Mouse (Mus musculus): ENCODE measurements around the gene Tmem14c. TPM values are rescaled to one million over a fixed set of nuclear protein-coding genes. Genes with fewer than 3 reads are reported as not detected.
A peak's percentile ranks its signal among the peaks of the same experiment; 100 is the strongest.

Gene Tmem14c
- polyA plus RNA-seq, 1 experiment from 2014 or later, result 302 TPM

GRCm38 (mm10) chr13:40972976-40973375, 43.1 kb upstream of the Tmem14c start:
- Histone ChIP-seq H3K4me3 (ENCODE audit: low read depth, low read length) (no peak overlapping the region), H3K27ac (replicated peaks) (no peak overlapping the region), H3K9me3 (ENCODE audit: control insufficient read depth, low read length) (no peaks in the 10 kb centered on the region), H3K4me2 (replicated peaks; ENCODE audit: low read depth) (no peak overlapping the region), H3K36me3 (ENCODE audit: control insufficient read depth, insufficient read depth, low read length) (no peaks in the 10 kb centered on the region), H3K9ac (ENCODE audit: low read length) (no peak overlapping the region), H3K4me1 (replicated peaks; ENCODE audit: control insufficient read depth, insufficient read depth) (no peaks in the 10 kb centered on the region), H3K27me3 (ENCODE audit: control insufficient read depth, insufficient read depth, low read length) (no peaks in the 10 kb centered on the region)
- TF ChIP-seq EP300 (optimal IDR thresholded peaks at IDR 0.05), result no peak
- DNase-seq (ENCODE audit: low spot score) (no peak), ATAC-seq (ENCODE audit: low FRiP score, low TSS enrichment) (no peak)
- WGBS, result 86% methylated on average over 5 of the region's 5 CpGs

GRCm38 (mm10) chr13:40977609-40978008, 38.5 kb upstream of the Tmem14c start:
- Histone ChIP-seq H3K4me2 (replicated peaks; ENCODE audit: low read depth) (no peak overlapping the region), H3K27me3 (ENCODE audit: control insufficient read depth, insufficient read depth, low read length) (no peaks in the 10 kb centered on the region), H3K9ac (ENCODE audit: low read length) (no peak overlapping the region), H3K36me3 (ENCODE audit: control insufficient read depth, insufficient read depth, low read length) (no peaks in the 10 kb centered on the region), H3K9me3 (ENCODE audit: control insufficient read depth, low read length) (no peaks in the 10 kb centered on the region), H3K4me3 (ENCODE audit: low read depth, low read length) (no peak overlapping the region), H3K4me1 (replicated peaks; ENCODE audit: control insufficient read depth, insufficient read depth) (no peaks in the 10 kb centered on the region), H3K27ac (replicated peaks) (no peak overlapping the region)
- TF ChIP-seq EP300 (optimal IDR thresholded peaks at IDR 0.05) (no peak), CTCF (IDR thresholded peaks at IDR 0.05; ENCODE audit: low read depth) (peak; percentile 81)
- DNase-seq (ENCODE audit: low spot score) (peak; percentile 60), ATAC-seq (ENCODE audit: low FRiP score, low TSS enrichment) (no peak)
- WGBS, result 23% methylated on average over 7 of the region's 7 CpGs

GRCm38 (mm10) chr13:40978652-40979051, 37.4 kb upstream of the Tmem14c start:
- no peak overlapping the region for H3K4me2 ChIP-seq (replicated peaks; ENCODE audit: low read depth)
- no peaks in the 10 kb centered on the region for H3K4me1 ChIP-seq (replicated peaks; ENCODE audit: control insufficient read depth, insufficient read depth)
- H3K27me3 ChIP-seq (ENCODE audit: control insufficient read depth, insufficient read depth, low read length), result no peaks in the 10 kb centered on the region
- DNase-seq (ENCODE audit: low spot score), result peak; percentile 23
- TF ChIP-seq CTCF (IDR thresholded peaks at IDR 0.05; ENCODE audit: low read depth) (no peak), EP300 (optimal IDR thresholded peaks at IDR 0.05) (no peak)
- WGBS, result 40% methylated on average over 4 of the region's 4 CpGs
- H3K4me3 ChIP-seq (ENCODE audit: low read depth, low read length), result no peak overlapping the region
- H3K36me3 ChIP-seq (ENCODE audit: control insufficient read depth, insufficient read depth, low read length), result no peaks in the 10 kb centered on the region
- H3K9ac ChIP-seq (ENCODE audit: low read length), result no peak overlapping the region
- no peaks in the 10 kb centered on the region for H3K9me3 ChIP-seq (ENCODE audit: control insufficient read depth, low read length)
- no peak overlapping the region for H3K27ac ChIP-seq (replicated peaks)
- ATAC-seq (ENCODE audit: low FRiP score, low TSS enrichment), result peak; percentile 59; the same call in 1 of the 2 replicates

GRCm38 (mm10) chr13:40979321-40979720, 36.8 kb upstream of the Tmem14c start:
- 40% methylated on average over 2 of the region's 2 CpGs for WGBS
- no peak overlapping the region for H3K27ac ChIP-seq (replicated peaks)
- no peaks in the 10 kb centered on the region for H3K4me1 ChIP-seq (replicated peaks; ENCODE audit: control insufficient read depth, insufficient read depth)
- TF ChIP-seq CTCF (IDR thresholded peaks at IDR 0.05; ENCODE audit: low read depth) (peak; percentile 62), EP300 (optimal IDR thresholded peaks at IDR 0.05) (no peak)
- ATAC-seq (ENCODE audit: low FRiP score, low TSS enrichment) (no peak), DNase-seq (ENCODE audit: low spot score) (no peak)
- no peaks in the 10 kb centered on the region for H3K27me3 ChIP-seq (ENCODE audit: control insufficient read depth, insufficient read depth, low read length)
- H3K9me3 ChIP-seq (ENCODE audit: control insufficient read depth, low read length), result no peaks in the 10 kb centered on the region
- no peaks in the 10 kb centered on the region for H3K36me3 ChIP-seq (ENCODE audit: control insufficient read depth, insufficient read depth, low read length)
- no peak overlapping the region for H3K4me2 ChIP-seq (replicated peaks; ENCODE audit: low read depth)
- no peak overlapping the region for H3K9ac ChIP-seq (ENCODE audit: low read length)
- H3K4me3 ChIP-seq (ENCODE audit: low read depth, low read length), result no peak overlapping the region

GRCm38 (mm10) chr13:40982759-40983158, 33.3 kb upstream of the Tmem14c start:
- H3K4me2 ChIP-seq (replicated peaks; ENCODE audit: low read depth), result no peak overlapping the region
- H3K4me1 ChIP-seq (replicated peaks; ENCODE audit: control insufficient read depth, insufficient read depth), result no peaks in the 10 kb centered on the region
- H3K36me3 ChIP-seq (ENCODE audit: control insufficient read depth, insufficient read depth, low read length), result no peaks in the 10 kb centered on the region
- ATAC-seq (ENCODE audit: low FRiP score, low TSS enrichment) (no peak), DNase-seq (ENCODE audit: low spot score) (no peak)
- H3K27me3 ChIP-seq (ENCODE audit: control insufficient read depth, insufficient read depth, low read length), result no peaks in the 10 kb centered on the region
- H3K9ac ChIP-seq (ENCODE audit: low read length), result no peak overlapping the region
- no peak overlapping the region for H3K27ac ChIP-seq (replicated peaks)
- no peak overlapping the region for H3K4me3 ChIP-seq (ENCODE audit: low read depth, low read length)
- TF ChIP-seq CTCF (IDR thresholded peaks at IDR 0.05; ENCODE audit: low read depth), result no peak
- TF ChIP-seq EP300 (optimal IDR thresholded peaks at IDR 0.05), result no peak
- no peaks in the 10 kb centered on the region for H3K9me3 ChIP-seq (ENCODE audit: control insufficient read depth, low read length)
- 63% methylated on average over 1 of the region's 1 CpGs for WGBS

- no peak overlapping the region for H3K9ac ChIP-seq (ENCODE audit: low read length)
- TF ChIP-seq CTCF (IDR thresholded peaks at IDR 0.05; ENCODE audit: low read depth) (no peak), EP300 (optimal IDR thresholded peaks at IDR 0.05) (no peak)
- DNase-seq (ENCODE audit: low spot score), result no peak
- ATAC-seq (ENCODE audit: low FRiP score, low TSS enrichment), result no peak
- H3K36me3 ChIP-seq (ENCODE audit: control insufficient read depth, insufficient read depth, low read length), result no peaks in the 10 kb centered on the region
- no peak overlapping the region for H3K4me2 ChIP-seq (replicated peaks; ENCODE audit: low read depth)
- H3K27me3 ChIP-seq (ENCODE audit: control insufficient read depth, insufficient read depth, low read length), result no peaks in the 10 kb centered on the region
- WGBS, result 89% methylated on average over 5 of the region's 5 CpGs
- H3K27ac ChIP-seq (replicated peaks), result no peak overlapping the region
- H3K4me3 ChIP-seq (ENCODE audit: low read depth, low read length), result no peak overlapping the region
- H3K9me3 ChIP-seq (ENCODE audit: control insufficient read depth, low read length), result no peaks in the 10 kb centered on the region
- no peaks in the 10 kb centered on the region for H3K4me1 ChIP-seq (replicated peaks; ENCODE audit: control insufficient read depth, insufficient read depth)
Observed at GRCm38 (mm10) chr13:40986081-40986480, 30.0 kb upstream of the Tmem14c start.
